Mouse (Mus musculus) embryonic facial prominence, embryonic 14.5 days (tissue): ENCODE results near the gene Dnajc7. TPM values are rescaled to one million over a fixed set of nuclear protein-coding genes. Genes with fewer than 3 reads are reported as not detected.

Experiments
- ATAC-seq: fragments of 200-750 bp; cut with Nextera tagmentation; 2 replicates; pipeline ENCODE4 v1.8.0; 2017; ENCODE audit warnings: low read depth, moderate number of reproducible peaks, moderate TSS enrichment
- DNase-seq: peaks from one replicate; pipeline ENCODE4 v3.0.0-alpha.2; 2015; ENCODE audit warnings: low spot score
- H3K27ac ChIP-seq: fragments of 300-500 bp; sonication (generic); replicated peaks from 2 replicates; pipeline ENCODE4 v1.5.1; 2014; ENCODE audit warnings: low read depth, mild to moderate bottlenecking, low read length, moderate library complexity
- H3K27me3 ChIP-seq: fragments of 300-500 bp; sonication (generic); replicated peaks from 2 replicates; pipeline ENCODE4 v1.6.1; 2014; ENCODE audit warnings: low read length; ENCODE audit not compliant: control insufficient read depth, insufficient read depth
- H3K36me3 ChIP-seq: fragments of 300-500 bp; sonication (generic); 2 replicates; pipeline ENCODE4 v1.6.1; 2014; ENCODE audit warnings: low read length, mixed read lengths; ENCODE audit not compliant: control insufficient read depth, insufficient read depth
- H3K4me1 ChIP-seq: fragments of 300-500 bp; sonication (generic); 2 replicates; pipeline ENCODE4 v1.6.1; 2014; ENCODE audit warnings: antibody characterized with exemption, low read length; ENCODE audit not compliant: control insufficient read depth, insufficient read depth
- H3K4me2 ChIP-seq: fragments of 300-500 bp; sonication (generic); 2 replicates; pipeline ENCODE4 v1.6.1; 2014; ENCODE audit warnings: low read depth, mild to moderate bottlenecking, low read length, moderate library complexity, mixed read lengths
- H3K4me3 ChIP-seq: fragments of 300-500 bp; sonication (generic); 2 replicates; pipeline ENCODE4 v1.5.1; 2014; ENCODE audit warnings: low read depth, mild to moderate bottlenecking, low read length
- H3K9ac ChIP-seq: fragments of 300-500 bp; sonication (generic); 2 replicates; pipeline ENCODE4 v1.6.1; 2014; ENCODE audit warnings: low read depth, mild to moderate bottlenecking, low read length, moderate library complexity, mixed read lengths
- H3K9me3 ChIP-seq: fragments of 300-500 bp; sonication (generic); 2 replicates; pipeline ENCODE4 v1.6.1; 2016; ENCODE audit warnings: low read length; ENCODE audit not compliant: control insufficient read depth
- WGBS: fragments of 180-500 bp; shearing (Covaris S2); extraction: QIAGEN DNeasy Blood & Tissue Kit; methylation state at CpG from one replicate; pipeline ENCODE4 v1.1.7; 2014; 5-methylcytosine and 5-hydroxymethylcytosine counted together
- polyA plus RNA-seq: library from polyadenylated mRNA; unstranded; fragments of >200 nt; fragmentation: Nextera tagmentation; extraction: Ambion mirVana; gene quantifications from 2 replicates; pipeline ENCODE4 v1.2.1, GENCODE M21; 2014

The Dnajc7 gene
- polyA plus RNA-seq, 1 experiment from 2014 or later: 58.2 TPM

GRCm38 (mm10) chr11:100548141-100548540 is 71.8 kb downstream of the Dnajc7 start:
- H3K4me2 ChIP-seq: no peak overlapping the region
- DNase-seq (no peak), ATAC-seq (no peak)
- peaks cover 4% of the 10 kb centered on the region; the same call in 1 of the 2 replicates for H3K4me1 ChIP-seq
- no peaks in the 10 kb centered on the region for H3K9me3 ChIP-seq
- H3K27ac ChIP-seq: no peak overlapping the region
- whole genome bisulfite sequencing: 73% methylated on average over 6 of the region's 6 CpGs
- no peak overlapping the region for H3K9ac ChIP-seq
- no peaks in the 10 kb centered on the region for H3K36me3 ChIP-seq
- no peaks in the 10 kb centered on the region; the same call in 1 of the 2 replicates for H3K27me3 ChIP-seq
- H3K4me3 ChIP-seq: no peak overlapping the region

GRCm38 (mm10) chr11:100546955-100547354 is 73.0 kb downstream of the Dnajc7 start:
- Histone ChIP-seq H3K9ac (no peak overlapping the region), H3K27ac (no peak overlapping the region), H3K9me3 (no peaks in the 10 kb centered on the region), H3K4me2 (no peak overlapping the region), H3K4me1 (peaks cover 4% of the 10 kb centered on the region; the same call in 1 of the 2 replicates), H3K27me3 (no peaks in the 10 kb centered on the region; the same call in 1 of the 2 replicates), H3K36me3 (no peaks in the 10 kb centered on the region), H3K4me3 (no peak overlapping the region)
- WGBS: 83% methylated on average over 6 of the region's 6 CpGs
- DNase-seq (no peak), ATAC-seq (no peak)

- H3K4me2 ChIP-seq: peak overlapping the region; percentile 71
- H3K4me1 ChIP-seq: peaks cover 4% of the 10 kb centered on the region; the same call in 1 of the 2 replicates
- peak overlapping the region; percentile 42 for H3K4me3 ChIP-seq
- no peaks in the 10 kb centered on the region; the same call in 1 of the 2 replicates for H3K27me3 ChIP-seq
- 30% methylated on average over 7 of the region's 7 CpGs for WGBS
- H3K27ac ChIP-seq: peak overlapping the region; percentile 67
- H3K9ac ChIP-seq: peak overlapping the region; percentile 63
- H3K36me3 ChIP-seq: no peaks in the 10 kb centered on the region
- no peak for DNase-seq
- H3K9me3 ChIP-seq: no peaks in the 10 kb centered on the region
- ATAC-seq: 0 out of 2 replicates have a peak, but pooled peaks have one; percentile 12
Observed at GRCm38 (mm10) chr11:100545746-100546085, 74.3 kb downstream of the Dnajc7 start.

- no peaks in the 10 kb centered on the region for H3K36me3 ChIP-seq
- DNase-seq (peak; percentile 96), ATAC-seq (peak; percentile 99)
- H3K4me3 ChIP-seq: peak within 1 kb of the TSS; percentile 42
- H3K4me2 ChIP-seq: peak within 1 kb of the TSS; percentile 71
- no peaks in the 10 kb centered on the region; the same call in 1 of the 2 replicates for H3K27me3 ChIP-seq
- H3K9ac ChIP-seq: peak within 1 kb of the TSS; percentile 63
- WGBS: 4% methylated on average over 28 of the region's 28 CpGs
- H3K27ac ChIP-seq: peak within 1 kb of the TSS; percentile 67
- H3K9me3 ChIP-seq: no peaks in the 10 kb centered on the region
- peaks cover 4% of the 10 kb centered on the region; the same call in 1 of the 2 replicates for H3K4me1 ChIP-seq
Observed at GRCm38 (mm10) chr11:100544832-100545745, 74.9 kb downstream of the Dnajc7 start, which contains the start of gene Ttc25. Ttc25 (plus strand) TSS chr11:100545607.

- peaks cover 4% of the 10 kb centered on the region; the same call in 1 of the 2 replicates for H3K4me1 ChIP-seq
- DNase-seq: no peak
- H3K27ac ChIP-seq: no peak overlapping the region
- no peak overlapping the region for H3K9ac ChIP-seq
- H3K36me3 ChIP-seq: no peaks in the 10 kb centered on the region
- WGBS: 90% methylated on average over 2 of the region's 2 CpGs
- H3K27me3 ChIP-seq: no peaks in the 10 kb centered on the region
- H3K4me2 ChIP-seq: no peak overlapping the region
- H3K9me3 ChIP-seq: no peaks in the 10 kb centered on the region
- ATAC-seq: no peak
- no peak overlapping the region for H3K4me3 ChIP-seq
Observed at GRCm38 (mm10) chr11:100541577-100541976, 78.4 kb downstream of the Dnajc7 start.

DNA sequence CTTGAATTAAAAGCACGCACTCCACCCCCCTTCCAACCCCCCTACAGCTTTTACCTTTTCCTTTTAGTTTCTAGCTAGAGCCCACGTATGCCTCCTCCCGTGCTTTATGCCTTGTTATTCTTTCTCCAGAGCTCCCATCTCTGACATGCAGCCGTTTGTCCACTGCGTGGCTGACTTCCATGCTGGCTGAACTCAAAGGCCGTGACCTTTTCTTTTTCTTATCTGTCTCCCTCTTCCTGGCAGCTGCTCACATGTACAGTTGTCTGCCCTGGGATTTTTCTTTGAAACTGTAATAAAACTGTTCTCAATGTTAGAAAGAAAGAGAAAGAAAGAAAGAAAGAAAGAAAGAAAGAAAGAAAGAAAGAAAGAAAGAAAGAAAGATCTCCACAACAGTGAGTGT is 79.0 kb downstream of the Dnajc7 start:
- Histone ChIP-seq H3K4me1 (peaks cover 4% of the 10 kb centered on the region; the same call in 1 of the 2 replicates), H3K27ac (no peak overlapping the region), H3K27me3 (no peaks in the 10 kb centered on the region), H3K36me3 (no peaks in the 10 kb centered on the region), H3K9ac (no peak overlapping the region), H3K4me3 (no peak overlapping the region), H3K9me3 (no peaks in the 10 kb centered on the region), H3K4me2 (no peak overlapping the region)
- WGBS: 39% methylated on average over 6 of the region's 6 CpGs
- ATAC-seq (no peak), DNase-seq (no peak)

GRCm38 (mm10) chr11:100536466-100536865 is 83.5 kb downstream of the Dnajc7 start:
- no peaks in the 10 kb centered on the region for H3K36me3 ChIP-seq
- H3K9ac ChIP-seq: no peak overlapping the region
- ATAC-seq (no peak), DNase-seq (no peak)
- H3K27ac ChIP-seq: no peak overlapping the region
- H3K27me3 ChIP-seq: no peaks in the 10 kb centered on the region
- no peaks in the 10 kb centered on the region for H3K9me3 ChIP-seq
- H3K4me3 ChIP-seq: no peak overlapping the region
- no peak overlapping the region for H3K4me2 ChIP-seq
- no peaks in the 10 kb centered on the region for H3K4me1 ChIP-seq

GRCm38 (mm10) chr11:100535996-100536395 is 84.0 kb downstream of the Dnajc7 start:
- 85% methylated on average over 1 of the region's 1 CpGs for WGBS
- Histone ChIP-seq H3K36me3 (no peaks in the 10 kb centered on the region), H3K27me3 (no peaks in the 10 kb centered on the region), H3K9me3 (no peaks in the 10 kb centered on the region), H3K9ac (no peak overlapping the region), H3K4me2 (no peak overlapping the region), H3K4me1 (no peaks in the 10 kb centered on the region), H3K4me3 (no peak overlapping the region), H3K27ac (no peak overlapping the region)
- no peak for ATAC-seq
- no peak for DNase-seq
